Mouse (Mus musculus): Measurements from ENCODE around the gene Zfp273. TPM values are rescaled to one million over a fixed set of nuclear protein-coding genes. Genes with fewer than 3 reads are reported as not detected.

The Zfp273 gene
- total and polyA plus RNA-seq, 3 experiments: 0.58 to 0.77 TPM; not detected in 1

- H3K4me1 ChIP-seq (ENCODE audit: control insufficient read depth in 1 of 2, insufficient read depth in 2 of 2, low read length in 2 of 2): no peaks in the 10 kb centered on the region
- H3K27me3 ChIP-seq (ENCODE audit: control insufficient read depth in 1 of 2, insufficient read depth in 2 of 2, low read length in 2 of 2): no peaks in the 10 kb centered on the region
- DNase-seq (ENCODE audit: low read depth, low spot score): no peak
Observed at GRCm38 (mm10) chr13:67811651-67812210, 1.8 kb upstream of the Zfp273 start.

GRCm38 (mm10) chr13:67812961-67813709 lies 405 bp upstream of the Zfp273 start:
- H3K9ac ChIP-seq (ENCODE audit: control insufficient read depth, low read depth, low read length, poor library complexity, severe bottlenecking): no peak overlapping the region
- no peak for DNase-seq (ENCODE audit: low read depth, low spot score)
- no peaks in the 10 kb centered on the region for H3K9me3 ChIP-seq (replicated peaks; ENCODE audit: insufficient read depth, low read length)
- no peak overlapping the region for H3K27ac ChIP-seq (ENCODE audit: control insufficient read depth, low read depth, low read length)
- H3K4me1 ChIP-seq (ENCODE audit: control insufficient read depth in 1 of 2, insufficient read depth in 2 of 2, low read length in 2 of 2): no peaks in the 10 kb centered on the region
- no peaks in the 10 kb centered on the region for H3K79me2 ChIP-seq (ENCODE audit: control insufficient read depth, insufficient read depth, low read length, poor library complexity)
- TF ChIP-seq MEF2A (IDR thresholded peaks at IDR 0.05; ENCODE audit: extremely low read depth, insufficient replicate concordance, low read depth, low read length, poor library complexity, severe bottlenecking): no peak
- TF ChIP-seq ZNF384 (IDR thresholded peaks at IDR 0.05; ENCODE audit: low read depth, low read length): no peak
- TF ChIP-seq POLR2AphosphoS5 (IDR thresholded peaks at IDR 0.05; ENCODE audit: borderline replicate concordance, low read depth, low read length): no peak
- TF ChIP-seq MYC (IDR thresholded peaks at IDR 0.05; ENCODE audit: low read depth, low read length): no peak
- TF ChIP-seq USF2 (IDR thresholded peaks at IDR 0.05; ENCODE audit: borderline replicate concordance in 1 of 2, insufficient read depth in 1 of 2, low read depth in 1 of 2, low read length in 2 of 2): no peak
- no peak for TF ChIP-seq E2F4 (IDR thresholded peaks at IDR 0.05; ENCODE audit: borderline replicate concordance, low read depth, low read length)
- no peak for TF ChIP-seq ETS1 (IDR thresholded peaks at IDR 0.05; ENCODE audit: low read depth, low read length)
- TF ChIP-seq CHD2 (IDR thresholded peaks at IDR 0.05; ENCODE audit: low read length): no peak
- no peak for TF ChIP-seq NRF1 (IDR thresholded peaks at IDR 0.05; ENCODE audit: insufficient read depth, low read depth, low read length, poor library complexity, severe bottlenecking)
- TF ChIP-seq MAFK (IDR thresholded peaks at IDR 0.05; ENCODE audit: borderline replicate concordance, low read depth, low read length): no peak
- TF ChIP-seq RAD21 (IDR thresholded peaks at IDR 0.05; ENCODE audit: low read depth, low read length): no peak
- TF ChIP-seq ZC3H11A (IDR thresholded peaks at IDR 0.05; ENCODE audit: low read depth, low read length): no peak
- TF ChIP-seq JUND (IDR thresholded peaks at IDR 0.05; ENCODE audit: low read depth, low read length): no peak
- no peak for TF ChIP-seq MAX (IDR thresholded peaks at IDR 0.05; ENCODE audit: low read length)
- TF ChIP-seq RCOR1 (IDR thresholded peaks at IDR 0.05; ENCODE audit: low read depth, low read length): no peak
- TF ChIP-seq POLR2A (IDR thresholded peaks at IDR 0.05; ENCODE audit: control insufficient read depth in 1 of 2, insufficient read depth in 1 of 2, low read depth in 1 of 2, low read length in 2 of 2, poor library complexity in 1 of 2): no peak
- no peaks in the 10 kb centered on the region for H3K27me3 ChIP-seq (ENCODE audit: control insufficient read depth in 1 of 2, insufficient read depth in 2 of 2, low read length in 2 of 2)
- peak overlapping the region; percentile 6 to 73; a peak in 3 of 4 replicates for H3K4me3 ChIP-seq (ENCODE audit: control insufficient read depth in 1 of 2, insufficient read depth in 1 of 2, low read depth in 2 of 2, low read length in 2 of 2)
- no peaks in the 10 kb centered on the region for H3K36me3 ChIP-seq (ENCODE audit: control insufficient read depth in 1 of 2, insufficient read depth in 2 of 2, low read length in 2 of 2)

More at GRCm38 (mm10) chr13:67811651-67812210, 1.8 kb upstream of the Zfp273 start:
- Histone ChIP-seq H3K27ac (ENCODE audit: control insufficient read depth, low read depth, low read length) (no peak overlapping the region), H3K9ac (ENCODE audit: control insufficient read depth, low read depth, low read length, poor library complexity, severe bottlenecking) (no peak overlapping the region), H3K36me3 (ENCODE audit: control insufficient read depth in 1 of 2, insufficient read depth in 2 of 2, low read length in 2 of 2) (no peaks in the 10 kb centered on the region), H3K4me3 (ENCODE audit: control insufficient read depth in 1 of 2, insufficient read depth in 1 of 2, low read depth in 2 of 2, low read length in 2 of 2) (no peak overlapping the region), H3K79me2 (ENCODE audit: control insufficient read depth, insufficient read depth, low read length, poor library complexity) (no peaks in the 10 kb centered on the region), H3K9me3 (replicated peaks; ENCODE audit: insufficient read depth, low read length) (no peaks in the 10 kb centered on the region)
- TF ChIP-seq CHD2 (IDR thresholded peaks at IDR 0.05; ENCODE audit: low read length) (no peak), UBTF (IDR thresholded peaks at IDR 0.05; ENCODE audit: borderline replicate concordance, insufficient read depth, low read depth, low read length) (no peak), SIN3A (IDR thresholded peaks at IDR 0.05; ENCODE audit: low read length) (no peak), CHD1 (IDR thresholded peaks at IDR 0.05; ENCODE audit: low read depth, low read length) (no peak), POLR2A (IDR thresholded peaks at IDR 0.05; ENCODE audit: control insufficient read depth in 1 of 2, insufficient read depth in 1 of 2, low read depth in 1 of 2, low read length in 2 of 2, poor library complexity in 1 of 2) (no peak), CTCF (IDR thresholded peaks at IDR 0.05 in 2 of 3, conservative IDR thresholded peaks at IDR 0.05 in 1 of 3; ENCODE audit: control insufficient read depth in 1 of 3, insufficient read depth in 1 of 3, low read depth in 2 of 3, low read length in 3 of 3, poor library complexity in 1 of 3, severe bottlenecking in 1 of 3) (no peak)

Data from MEL (cell line).